ENCODE assay signal across 19 mouse cellular contexts in the genomic region with DNA sequence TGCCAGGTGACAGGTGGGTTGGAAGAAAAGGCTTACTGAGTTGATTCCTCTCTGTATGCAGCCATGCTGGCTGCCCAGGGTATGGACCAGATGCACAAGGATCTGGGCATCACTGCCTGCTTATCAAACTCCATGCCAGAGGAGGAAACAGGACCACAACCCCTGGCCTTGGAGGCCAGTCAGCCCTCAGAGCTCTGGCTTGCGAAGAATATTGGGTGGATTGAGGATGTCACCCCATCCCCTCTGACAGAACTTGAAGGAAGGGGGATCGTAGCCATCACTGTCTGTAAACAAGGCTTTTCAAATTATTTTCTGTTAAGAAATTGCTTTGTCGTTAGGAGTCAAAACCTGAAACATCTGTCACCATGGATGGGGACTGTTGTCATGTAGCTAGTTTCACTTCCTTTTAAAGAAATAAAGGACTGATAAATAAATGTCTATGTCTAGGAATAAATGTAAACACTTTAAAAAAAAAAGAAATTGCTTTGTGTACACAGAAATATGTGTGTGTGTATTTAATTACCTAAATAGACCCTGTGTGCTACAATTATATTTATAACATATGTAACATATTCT.
"Had no signal": no experiment of that assay in that cellular context is flagged by ENCODE, and none has a peak within 500 bp of the region (broad histone marks: within the 10 kb centered on the region; RNA-seq: fewer than 3 reads in every experiment).

No protein-coding gene starts in this region.

- H3K9me3 ChIP-seq: midbrain, embryonic 12.5 days had no signal

- H3K36me3 ChIP-seq: midbrain, embryonic 12.5 days had no signal

- H3K27ac ChIP-seq: kidney, postnatal 0 days; layer of hippocampus, adult 2 months; left cerebral cortex, adult 2 months; liver, embryonic 14.5 days; macrophage; midbrain, embryonic 12.5 days had no signal

- H3K27me3 ChIP-seq: midbrain, embryonic 12.5 days had no signal

- H3K4me3 ChIP-seq: layer of hippocampus, adult 2 months; left cerebral cortex, adult 2 months; midbrain, embryonic 12.5 days had no signal

- ATAC-seq: liver, postnatal 0 days; lung, postnatal 0 days; midbrain, embryonic 16.5 days had no signal

- DNase-seq: kidney, adult 2 months; kidney, postnatal 25 days; layer of hippocampus, adult 9-11 months; layer of hippocampus, postnatal 36 days; liver, postnatal 0 days; lung, embryonic 14.5 days; retina, postnatal 1 day; right cerebral cortex, postnatal 25 days; spleen, adult 18-20 months; thymus, adult 18-20 months had no signal

- H3K4me2 ChIP-seq: liver, embryonic 11.5 days; lung, embryonic 14.5 days; midbrain, embryonic 12.5 days had no signal

- H3K9ac ChIP-seq: liver, embryonic 14.5 days; liver, postnatal 0 days; lung, embryonic 14.5 days; midbrain, embryonic 12.5 days had no signal
